Mouse (Mus musculus) cerebellum, adult 2 months (tissue): Measurements from ENCODE around the gene Ankk1.

ENCODE experiments used
- CTCF ChIP-seq: fragments of 200-500 bp; IDR thresholded peaks from 2 replicates; pipeline ENCODE4 v1.5.1; 2011; ENCODE audit warnings: low read depth, mild to moderate bottlenecking, control low read depth, low read length, moderate library complexity, borderline replicate concordance; ENCODE audit not compliant: insufficient read depth
- POLR2A ChIP-seq: fragments of 200-500 bp; IDR thresholded peaks from 2 replicates; pipeline ENCODE4 v1.6.1; 2011; ENCODE audit warnings: low read length, control low read depth, borderline replicate concordance; ENCODE audit not compliant: insufficient read depth

GRCm38 (mm10) chr9:49392242-49392641 is 34.6 kb downstream of the Ankk1 start:
- TF ChIP-seq CTCF (no peak), POLR2A (no peak)
